Mouse (Mus musculus): ENCODE data around the gene Olfr1377.
"Not testable (repeated sequence)": the region's sequence is repeated elsewhere in the genome, so short reads cannot be mapped to it uniquely, and the experiment has no call there.

DNA sequence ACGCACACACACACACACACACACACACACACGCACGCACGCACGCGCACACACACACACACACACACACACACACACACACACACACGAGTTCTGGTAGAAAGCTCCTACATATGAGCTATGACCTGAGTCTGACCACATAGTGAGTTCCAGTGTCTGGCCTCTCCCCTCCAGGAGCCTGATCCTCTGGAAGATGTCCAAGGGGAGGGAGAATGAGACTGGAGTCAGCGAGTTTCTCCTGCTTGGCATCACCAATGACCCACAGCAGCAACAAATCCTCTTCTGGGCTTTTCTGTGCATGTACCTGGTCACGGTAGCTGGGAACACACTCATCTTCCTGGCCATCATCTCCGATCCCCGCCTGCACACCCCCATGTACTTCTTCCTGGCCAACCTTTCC, 45.0 kb downstream of the Olfr1377 start:
- TF ChIP-seq GATA1 (IDR thresholded peaks at IDR 0.05; ENCODE audit: borderline replicate concordance, low read length); FLI1 (IDR thresholded peaks at IDR 0.05; ENCODE audit: low read length): not testable (repeated sequence)
